Mouse (Mus musculus): ENCODE results near the gene Gm13102. TPM values are rescaled to one million over a fixed set of nuclear protein-coding genes. Genes with fewer than 3 reads are reported as not detected.
"Not testable (repeated sequence)": the region's sequence is repeated elsewhere in the genome, so short reads cannot be mapped to it uniquely, and the experiment has no call there.

Gene Gm13102
- not detected in 2 replicates for polyA plus RNA-seq (2016; fragmentation: Nextera tagmentation; extraction: Ambion mirVana)

GRCm38 (mm10) chr4:144106174-144106573, at the start of gene Gm13102:
Gm13102 (plus strand) TSS chr4:144106474.
- H3K4me1 ChIP-seq; DNase-seq (ENCODE audit: low spot score); H3K27me3 ChIP-seq (ENCODE audit: low read depth, poor library complexity, severe bottlenecking); H3K36me3 ChIP-seq; H3K4me3 ChIP-seq; H3K9me3 ChIP-seq (replicated peaks); H3K27ac ChIP-seq: not testable (repeated sequence)
- 100% methylated on average over 1 of the region's 2 CpGs for WGBS

GRCm38 (mm10) chr4:144058826-144059225, 47.4 kb upstream of the Gm13102 start, which contains the start of gene Pramel4:
Pramel4 (plus strand) TSS chr4:144059126.
- H3K4me1 ChIP-seq; H3K4me3 ChIP-seq; H3K27ac ChIP-seq; H3K9me3 ChIP-seq (replicated peaks); DNase-seq (ENCODE audit: low spot score); H3K27me3 ChIP-seq (ENCODE audit: low read depth, poor library complexity, severe bottlenecking); H3K36me3 ChIP-seq: not testable (repeated sequence)
- 89% methylated on average over 3 of the region's 3 CpGs for WGBS

Other genes starting within 250 kb of the Gm13102 start
- gene Pramef6, start 206.1 kb upstream of the Gm13102 start, polyA plus RNA-seq (2016; fragmentation: Nextera tagmentation; extraction: Ambion mirVana) = not detected in 2 replicates
- not detected in 2 replicates for gene Pramef25, start 155.5 kb upstream of the Gm13102 start, polyA plus RNA-seq (2016; fragmentation: Nextera tagmentation; extraction: Ambion mirVana)
- not detected in 2 replicates for gene Gm13101, start 139.5 kb upstream of the Gm13102 start, polyA plus RNA-seq (2016; fragmentation: Nextera tagmentation; extraction: Ambion mirVana)
- gene Pramef17, start 112.1 kb upstream of the Gm13102 start, polyA plus RNA-seq (2016; fragmentation: Nextera tagmentation; extraction: Ambion mirVana) = not detected in 2 replicates
- gene Pramel4, start 47.3 kb upstream of the Gm13102 start, polyA plus RNA-seq (2016; fragmentation: Nextera tagmentation; extraction: Ambion mirVana) = not detected in 2 replicates
- not detected in 2 replicates for gene Oog3, start 56.2 kb downstream of the Gm13102 start, polyA plus RNA-seq (2016; fragmentation: Nextera tagmentation; extraction: Ambion mirVana)
- not detected in 2 replicates for gene Oog2, start 84.2 kb downstream of the Gm13102 start, polyA plus RNA-seq (2016; fragmentation: Nextera tagmentation; extraction: Ambion mirVana)
- not detected in 2 replicates for gene C87977, start 106.8 kb downstream of the Gm13102 start, polyA plus RNA-seq (2016; fragmentation: Nextera tagmentation; extraction: Ambion mirVana)
- not detected in 2 replicates for gene Pramel5, start 174.0 kb downstream of the Gm13102 start, polyA plus RNA-seq (2016; fragmentation: Nextera tagmentation; extraction: Ambion mirVana)
- not detected in 2 replicates for gene Gm13128, start 223.8 kb downstream of the Gm13102 start, polyA plus RNA-seq (2016; fragmentation: Nextera tagmentation; extraction: Ambion mirVana)